Mouse (Mus musculus): ENCODE results near the gene Pld1. TPM values are rescaled to one million over a fixed set of nuclear protein-coding genes. Genes with fewer than 3 reads are reported as not detected.

The Pld1 gene
- total RNA-seq, 2 experiments from 2014 or later = 3.7 to 15.9 TPM

- no peak for ATAC-seq (replicated peaks; ENCODE audit: poor library complexity)
These were observed 101.3 kb downstream of the Pld1 start for GRCm38 (mm10) chr3:28039760-28040159.

GRCm38 (mm10) chr3:28041236-28041635 is 102.7 kb downstream of the Pld1 start:
- ATAC-seq (replicated peaks; ENCODE audit: poor library complexity) = no peak

GRCm38 (mm10) chr3:28042366-28042765 is 103.9 kb downstream of the Pld1 start:
- no peak for ATAC-seq (replicated peaks; ENCODE audit: poor library complexity)

GRCm38 (mm10) chr3:28047599-28047998 is 109.1 kb downstream of the Pld1 start:
- ATAC-seq (replicated peaks; ENCODE audit: poor library complexity) = no peak

- ATAC-seq (replicated peaks; ENCODE audit: poor library complexity) = no peak
These were observed 111.0 kb downstream of the Pld1 start for GRCm38 (mm10) chr3:28049526-28049925.

GRCm38 (mm10) chr3:28053076-28053475 is 114.6 kb downstream of the Pld1 start:
- ATAC-seq (replicated peaks; ENCODE audit: poor library complexity) = peak; percentile 58

- no peak for ATAC-seq (replicated peaks; ENCODE audit: poor library complexity)
These were observed 122.2 kb downstream of the Pld1 start for GRCm38 (mm10) chr3:28060713-28061112.

- ATAC-seq (replicated peaks; ENCODE audit: poor library complexity) = no peak
These were observed 122.7 kb downstream of the Pld1 start for GRCm38 (mm10) chr3:28061155-28061554.

GRCm38 (mm10) chr3:28079211-28079610 is 140.7 kb downstream of the Pld1 start:
- ATAC-seq (replicated peaks; ENCODE audit: poor library complexity) = no peak

GRCm38 (mm10) chr3:28080116-28080515 is 141.6 kb downstream of the Pld1 start:
- no peak for ATAC-seq (replicated peaks; ENCODE audit: poor library complexity)

GRCm38 (mm10) chr3:28081012-28081411 is 142.5 kb downstream of the Pld1 start:
- peak; percentile 63 for ATAC-seq (replicated peaks; ENCODE audit: poor library complexity)

GRCm38 (mm10) chr3:28083218-28083617 is 144.7 kb downstream of the Pld1 start:
- no peak for ATAC-seq (replicated peaks; ENCODE audit: poor library complexity)

GRCm38 (mm10) chr3:28084281-28084680 is 145.8 kb downstream of the Pld1 start:
- no peak for ATAC-seq (replicated peaks; ENCODE audit: poor library complexity)

GRCm38 (mm10) chr3:28091296-28091695 is 152.8 kb downstream of the Pld1 start:
- no peak for ATAC-seq (replicated peaks; ENCODE audit: poor library complexity)

- no peak for ATAC-seq (replicated peaks; ENCODE audit: poor library complexity)
These were observed 153.2 kb downstream of the Pld1 start for GRCm38 (mm10) chr3:28091741-28092140.

- no peak for ATAC-seq (replicated peaks; ENCODE audit: poor library complexity)
These were observed 155.3 kb downstream of the Pld1 start for GRCm38 (mm10) chr3:28093684-28094302.

GRCm38 (mm10) chr3:28095451-28095850 is 157.0 kb downstream of the Pld1 start:
- no peak for ATAC-seq (replicated peaks; ENCODE audit: poor library complexity)

GRCm38 (mm10) chr3:28099175-28099574 is 160.7 kb downstream of the Pld1 start:
- peak; percentile 99 for ATAC-seq (replicated peaks; ENCODE audit: poor library complexity)

GRCm38 (mm10) chr3:28104992-28105391 is 166.5 kb downstream of the Pld1 start:
- ATAC-seq (replicated peaks; ENCODE audit: poor library complexity) = no peak

- peak; percentile 76 for ATAC-seq (replicated peaks; ENCODE audit: poor library complexity)
These were observed 169.0 kb downstream of the Pld1 start for GRCm38 (mm10) chr3:28107446-28108004.

GRCm38 (mm10) chr3:28111516-28111915 is 173.0 kb downstream of the Pld1 start:
- ATAC-seq (replicated peaks; ENCODE audit: poor library complexity) = no peak

- ATAC-seq (replicated peaks; ENCODE audit: poor library complexity) = no peak
These were observed 175.4 kb downstream of the Pld1 start for GRCm38 (mm10) chr3:28113881-28114280.

- ATAC-seq (replicated peaks; ENCODE audit: poor library complexity) = no peak
These were observed 203.2 kb downstream of the Pld1 start for GRCm38 (mm10) chr3:28141716-28142115.

All from megakaryocyte progenitor cell, adult 5-6 weeks (primary cell).